Mouse (Mus musculus) induced T-regulatory cell, adult 2 months (primary cell): ENCODE results near the gene Dhx34.
"Not testable (repeated sequence)": the region's sequence is repeated elsewhere in the genome, so short reads cannot be mapped to it uniquely, and the experiment has no call there.

Source experiments
- DNase-seq: peaks from one replicate; pipeline ENCODE4 v3.0.0-alpha.2; 2012; ENCODE audit warnings: low read depth

Dhx34 gene

DNA sequence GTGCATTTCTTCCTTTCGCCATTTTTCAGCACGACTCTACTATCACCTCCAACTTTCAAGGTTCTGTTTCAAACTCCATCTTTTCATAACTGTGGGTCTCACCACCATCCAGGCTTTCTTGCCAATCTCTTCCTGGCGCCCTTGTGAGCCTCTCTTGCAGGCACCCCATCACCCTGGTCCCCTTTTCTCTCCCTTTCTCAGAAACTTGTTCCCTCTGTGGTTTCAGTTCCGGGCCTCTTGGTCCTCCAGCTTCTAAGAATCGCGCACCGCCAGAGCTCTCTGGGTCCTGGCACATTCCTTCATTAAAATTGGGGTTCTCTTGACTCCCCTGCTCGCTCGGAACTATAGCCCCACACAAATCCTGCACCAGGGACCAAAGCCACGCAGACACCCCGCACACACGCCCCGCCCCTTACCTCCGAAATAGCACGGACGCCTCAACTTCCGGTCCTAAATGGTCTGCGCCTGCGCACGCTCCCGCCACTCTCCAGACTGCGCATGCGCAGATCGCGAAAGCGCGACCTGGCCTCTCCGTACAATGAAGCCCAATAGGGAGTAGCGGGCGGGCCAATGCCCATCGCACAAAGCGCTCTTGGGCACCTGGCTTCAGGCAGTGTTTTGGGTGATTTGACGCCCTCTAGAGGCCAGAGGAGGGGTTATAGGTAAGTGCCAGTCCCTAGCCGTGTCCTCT is at the start of gene Dhx34:
Gene Dhx34, minus strand, starts transcription at position 456 of the 691 bp plus-strand sequence.
- peak; percentile 99 for DNase-seq

DNA sequence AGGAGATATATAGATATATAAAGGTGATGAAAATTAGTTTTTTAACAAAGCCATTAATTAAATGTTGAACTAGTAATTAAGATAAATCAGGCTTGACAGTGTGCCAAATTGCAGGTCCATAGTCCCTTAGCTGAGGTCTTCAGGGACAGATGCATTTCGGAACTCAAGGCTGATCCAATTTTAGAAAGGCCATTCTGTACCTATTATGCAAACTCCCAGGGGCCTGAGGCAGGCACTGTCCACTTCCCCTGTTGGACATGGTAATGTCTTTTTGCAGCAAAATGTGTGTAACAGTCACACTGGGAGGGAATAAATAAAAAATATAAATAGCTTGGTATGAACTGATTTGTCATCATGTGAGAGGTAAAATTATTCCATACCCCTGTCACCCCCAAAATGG is 49.3 kb upstream of the Dhx34 start:
- DNase-seq, result no peak

DNA sequence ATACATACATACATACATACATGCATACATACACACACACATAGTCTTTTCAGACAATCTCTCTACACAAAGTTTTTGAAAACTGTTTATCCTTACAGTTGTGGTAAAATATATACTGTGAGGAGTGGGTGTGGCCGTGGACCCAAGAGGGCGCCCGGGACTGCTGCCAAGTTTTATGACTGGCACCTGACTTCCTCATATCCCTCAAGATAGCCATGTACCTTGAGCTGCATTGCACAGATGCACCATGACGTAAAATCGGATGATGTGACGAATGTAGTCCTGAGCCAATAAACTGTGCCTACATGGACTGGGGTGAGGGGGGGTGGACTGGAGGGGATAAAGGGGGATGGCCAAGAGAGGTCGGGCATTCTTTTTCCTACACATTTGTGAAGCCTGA is 44.8 kb upstream of the Dhx34 start:
- not testable (repeated sequence) for DNase-seq

DNA sequence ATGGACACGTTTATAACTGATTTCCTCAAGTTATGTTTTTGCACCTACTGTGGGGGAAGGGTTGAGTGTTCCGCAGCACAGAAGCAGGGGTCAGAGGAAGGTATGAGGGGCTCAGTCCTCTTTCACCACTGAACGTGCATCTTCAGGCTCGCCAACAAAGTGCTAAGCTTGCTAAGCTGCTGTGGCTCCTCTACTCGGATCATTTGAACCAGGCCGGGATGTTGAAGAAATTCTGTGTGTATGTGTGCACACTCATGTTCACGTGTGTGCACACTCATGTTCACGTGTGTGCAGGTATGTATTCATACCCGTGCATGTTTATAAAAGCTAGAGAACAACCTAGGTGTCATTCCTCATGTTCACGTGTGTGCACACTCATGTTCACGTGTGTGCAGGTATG is 44.0 kb upstream of the Dhx34 start:
- DNase-seq, result no peak

DNA sequence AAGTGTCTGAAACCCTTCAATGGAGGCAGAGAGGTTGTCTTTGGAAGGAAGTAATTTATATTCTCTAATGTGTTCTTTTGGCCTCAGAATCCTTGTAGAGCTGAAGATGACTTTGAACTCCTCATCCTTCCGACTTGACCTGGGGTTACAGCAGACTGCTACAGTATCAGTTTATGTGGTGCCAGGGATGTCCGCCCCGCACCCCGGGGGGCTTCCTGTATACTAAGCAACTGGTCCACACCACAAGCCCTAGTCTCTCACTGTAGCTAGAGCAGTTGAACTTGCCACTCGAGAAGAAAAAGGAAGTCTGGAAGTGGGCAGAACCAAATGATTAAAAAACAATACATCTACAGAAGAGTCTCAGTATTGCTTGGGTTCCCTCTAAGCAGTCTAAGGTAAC is 42.0 kb upstream of the Dhx34 start:
- DNase-seq, result peak; percentile 29

DNA sequence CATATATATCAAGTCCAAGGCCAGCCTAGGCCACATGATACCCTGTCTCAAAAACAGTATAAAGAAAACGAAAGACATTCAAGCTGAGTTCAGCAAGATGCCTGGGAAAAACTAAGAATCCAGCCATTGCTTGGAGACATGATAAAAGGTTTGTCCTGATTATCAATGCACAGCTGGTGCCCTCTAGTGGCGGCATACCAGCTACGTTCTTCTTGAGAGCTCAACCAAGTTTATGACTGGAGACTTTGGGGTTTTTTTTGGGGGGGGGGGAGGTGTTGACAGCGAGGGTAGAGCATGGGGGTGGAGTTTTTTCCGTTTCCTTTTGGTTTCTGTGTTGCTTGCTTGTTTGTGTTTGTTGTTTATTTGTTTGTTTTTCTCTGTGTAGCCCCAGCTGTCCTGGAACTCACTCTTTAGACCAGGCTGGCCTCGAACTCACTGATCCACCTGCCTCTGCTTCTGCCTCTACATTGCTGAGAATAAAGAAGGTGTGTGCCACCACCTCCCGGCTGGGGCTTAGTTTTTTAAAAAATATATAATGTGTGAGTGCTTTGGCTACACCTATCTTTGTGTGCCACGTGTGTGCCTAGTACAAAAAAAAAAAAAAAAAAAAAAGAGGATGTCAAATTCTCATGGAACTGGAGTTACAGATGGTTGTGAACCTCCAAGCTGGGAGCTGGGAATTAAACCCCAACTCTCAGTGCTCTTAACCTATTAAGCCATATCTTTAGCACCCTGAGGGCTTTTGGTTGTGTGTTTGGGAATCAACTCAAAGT is 41.4 kb upstream of the Dhx34 start:
- peak; percentile 94 for DNase-seq

DNA sequence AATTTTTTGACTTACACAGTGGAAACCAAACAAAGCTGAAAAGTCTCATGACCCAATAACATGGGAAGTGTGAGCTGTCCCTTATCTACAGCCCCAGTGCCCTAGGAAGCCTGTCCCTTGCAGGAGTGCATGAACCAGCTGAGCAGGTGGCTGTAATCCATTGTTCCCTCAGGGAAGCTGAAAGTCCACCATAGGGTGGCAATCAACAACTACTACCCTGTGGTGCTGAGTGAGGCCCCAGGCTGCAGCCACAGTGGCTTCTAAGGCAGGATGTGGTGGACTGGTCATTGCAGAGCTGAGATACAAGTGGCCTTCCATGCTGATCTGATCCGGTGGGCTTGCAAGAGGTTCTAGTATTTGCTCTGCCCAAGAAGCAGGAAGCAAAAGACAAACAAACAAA is 39.3 kb upstream of the Dhx34 start:
- DNase-seq, result no peak

DNA sequence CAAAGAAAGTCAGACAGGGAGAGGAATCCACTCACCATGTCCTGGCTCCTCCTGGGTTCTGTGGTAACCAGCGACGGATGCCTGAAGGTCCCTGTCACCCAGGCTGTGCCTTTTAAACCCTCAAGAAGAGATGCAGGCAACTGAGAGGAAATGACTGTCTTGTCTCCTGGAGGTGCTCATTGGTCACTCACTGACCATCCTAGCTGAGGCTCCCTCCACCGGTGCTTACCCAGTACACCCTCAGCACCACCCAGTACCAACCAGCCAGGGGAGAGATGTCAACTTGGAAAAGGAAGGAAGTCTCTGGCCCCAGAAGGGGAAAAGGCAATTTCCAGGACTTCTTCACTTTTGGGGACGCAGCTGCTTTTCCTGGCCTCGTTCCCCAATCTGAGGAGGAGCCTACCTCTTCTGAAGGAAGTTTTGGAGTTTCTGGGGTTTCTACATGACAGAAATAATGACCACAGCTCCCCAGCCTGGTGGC is 37.3 kb upstream of the Dhx34 start, which contains the start of gene C5ar1:
Gene C5ar1, minus strand, starts transcription at position 431 of the 481 bp plus-strand sequence.
- DNase-seq, result no peak

DNA sequence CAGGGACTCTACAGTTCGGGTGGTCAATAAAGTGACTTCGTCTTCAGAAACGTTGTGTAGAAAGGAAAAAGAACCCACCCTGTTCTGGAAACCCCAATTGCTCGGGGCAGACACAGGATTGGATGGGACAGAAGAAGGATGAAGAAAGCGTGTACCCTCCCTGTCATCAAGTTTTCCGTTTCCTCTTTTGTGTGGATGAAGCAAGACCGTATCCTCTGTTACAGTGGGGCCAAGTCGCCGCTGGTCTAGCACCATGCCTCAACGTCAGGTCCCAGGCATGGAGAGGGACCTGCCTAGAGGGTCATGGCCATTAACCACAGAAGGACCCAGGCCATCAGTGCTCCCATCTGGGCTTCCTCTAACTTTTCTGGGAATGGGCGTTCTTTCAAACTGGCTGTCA is 36.0 kb upstream of the Dhx34 start:
- no peak for DNase-seq

DNA sequence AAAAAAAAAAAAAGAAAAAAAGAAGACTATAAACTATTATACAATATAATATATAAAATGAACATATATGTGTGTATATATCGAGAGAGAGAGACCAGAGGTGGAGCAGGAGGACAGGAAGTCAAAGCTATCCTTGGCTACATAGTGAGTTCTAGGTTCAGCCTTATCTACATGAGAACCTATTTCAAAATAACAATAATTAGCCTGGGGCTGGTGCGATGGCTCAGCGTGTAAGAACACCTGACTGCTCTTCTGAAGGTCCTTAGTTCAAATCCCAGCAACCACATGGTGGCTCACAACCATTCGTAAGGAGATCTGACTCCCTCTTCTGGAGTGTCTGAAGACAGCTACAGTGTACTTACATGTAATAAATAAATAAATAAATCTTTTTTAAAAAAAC is 34.1 kb upstream of the Dhx34 start:
- not testable (repeated sequence) for DNase-seq

DNA sequence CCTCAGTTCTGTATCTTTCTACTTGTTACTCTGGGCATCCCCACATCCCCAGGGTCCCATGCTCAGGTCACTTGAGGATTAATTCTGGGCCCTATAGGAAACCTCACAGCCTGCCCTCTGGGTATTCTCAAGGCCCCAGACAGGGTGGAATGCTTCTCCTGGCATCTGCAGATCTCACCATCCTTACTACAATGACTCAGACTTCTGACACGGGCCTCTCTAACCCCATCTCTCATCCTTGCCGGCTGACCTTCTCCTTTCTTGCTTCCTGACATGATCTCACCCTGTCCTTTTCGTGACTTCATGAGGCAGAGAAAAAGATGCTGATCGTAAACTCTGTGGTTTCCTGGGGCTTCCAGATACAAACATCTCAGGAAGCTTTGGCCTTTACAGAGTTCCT is 32.4 kb upstream of the Dhx34 start:
- no peak for DNase-seq

DNA sequence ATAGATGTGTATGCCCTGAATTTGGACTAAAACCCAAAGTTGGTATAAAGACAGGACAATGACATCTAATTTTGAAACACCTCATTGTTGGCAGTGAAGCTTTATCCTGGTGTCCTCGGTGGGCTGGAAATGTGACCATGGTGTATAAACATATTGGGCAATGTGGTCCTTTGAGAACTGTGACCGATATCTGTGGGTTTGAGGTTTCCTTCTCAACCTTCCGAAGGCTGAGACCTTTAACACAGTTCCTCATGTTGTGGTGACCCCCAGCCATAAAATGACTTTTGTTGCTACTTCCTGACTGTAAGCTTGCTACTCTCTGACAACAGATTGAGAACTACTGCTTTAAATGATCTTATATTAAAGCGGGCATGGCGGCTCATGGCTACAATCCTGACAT is 28.9 kb upstream of the Dhx34 start:
- no peak for DNase-seq

DNA sequence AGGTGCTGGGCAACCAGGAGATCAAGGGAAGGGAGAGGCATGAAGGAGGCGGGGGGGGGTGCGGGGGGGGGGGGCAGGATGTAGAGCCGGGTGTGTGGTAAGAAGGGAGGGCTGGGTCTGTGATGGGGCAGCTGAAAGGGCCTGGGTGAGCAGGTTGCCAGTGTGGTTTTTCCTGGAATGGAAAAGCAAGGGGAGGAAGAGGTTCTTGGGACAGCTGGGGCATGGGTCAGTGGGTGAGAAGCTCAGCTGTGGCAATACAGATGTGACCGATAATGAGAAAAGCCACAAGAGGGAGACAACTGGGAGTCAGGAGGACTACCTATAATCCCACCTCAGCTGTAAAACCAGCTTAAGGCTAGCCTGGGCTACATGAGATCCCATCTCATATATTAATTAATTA is 24.1 kb upstream of the Dhx34 start:
- no peak for DNase-seq

DNA sequence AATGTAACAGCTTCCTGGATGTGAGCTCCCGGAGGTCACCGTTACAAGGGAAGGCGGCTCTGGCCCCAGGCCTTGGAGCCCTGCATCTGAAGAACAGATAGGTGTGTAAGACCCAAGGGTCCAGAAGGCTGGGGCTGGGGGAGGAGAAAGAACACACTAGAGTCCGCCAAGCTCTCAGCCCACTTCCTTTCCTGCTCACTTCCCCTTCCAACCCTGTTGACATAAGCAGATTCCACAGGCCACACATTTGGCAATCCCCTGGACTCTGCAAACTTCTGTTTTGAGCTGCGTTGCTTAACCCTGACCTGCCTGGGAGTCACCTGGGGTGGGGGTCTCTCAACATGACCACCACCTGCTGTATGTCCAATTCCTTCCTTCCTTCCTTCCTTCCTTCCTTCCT is 22.2 kb upstream of the Dhx34 start, which contains the start of gene C5ar2:
Gene C5ar2, minus strand, starts transcription at position 88 of the 400 bp plus-strand sequence.
- no peak for DNase-seq

DNA sequence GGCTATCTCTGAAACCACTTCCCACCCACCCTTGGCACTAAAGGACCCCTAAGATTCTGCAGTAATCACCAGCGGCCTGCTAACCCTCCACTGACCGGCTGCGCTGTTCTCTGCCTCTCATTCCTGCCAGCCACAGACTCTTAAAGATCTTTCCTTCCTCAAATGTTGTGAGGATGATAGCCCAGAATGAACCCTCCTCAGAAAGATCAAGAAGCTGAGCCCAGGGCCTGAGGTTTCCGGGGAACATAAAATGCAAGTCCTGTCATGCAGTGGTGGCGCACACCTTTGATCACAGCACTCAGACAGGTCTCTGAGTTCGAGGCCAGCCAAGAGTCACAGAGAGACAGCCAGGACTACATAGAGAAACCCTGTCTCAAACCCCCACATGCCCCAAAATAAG is 20.4 kb upstream of the Dhx34 start:
- DNase-seq, result no peak

DNA sequence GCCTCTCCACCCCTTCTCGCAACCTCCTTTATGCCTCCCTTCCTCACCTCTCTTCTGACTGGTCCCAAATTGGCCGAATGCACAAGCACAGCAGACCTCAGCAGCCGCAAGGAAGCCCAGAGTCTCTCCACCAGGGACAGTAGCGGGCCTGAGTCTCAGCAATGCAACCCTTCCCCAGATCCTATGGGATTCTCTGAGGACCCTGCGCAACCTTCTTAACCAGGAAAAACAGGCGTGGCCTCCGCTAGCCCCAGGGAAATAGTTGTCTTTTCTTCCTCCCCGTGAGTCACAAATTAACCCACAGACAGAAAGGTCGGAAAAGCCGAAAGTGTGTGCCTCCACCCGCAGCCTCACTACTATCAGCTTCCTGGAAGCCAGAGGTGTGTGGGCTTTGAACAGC is 19.9 kb upstream of the Dhx34 start:
- DNase-seq, result no peak

DNA sequence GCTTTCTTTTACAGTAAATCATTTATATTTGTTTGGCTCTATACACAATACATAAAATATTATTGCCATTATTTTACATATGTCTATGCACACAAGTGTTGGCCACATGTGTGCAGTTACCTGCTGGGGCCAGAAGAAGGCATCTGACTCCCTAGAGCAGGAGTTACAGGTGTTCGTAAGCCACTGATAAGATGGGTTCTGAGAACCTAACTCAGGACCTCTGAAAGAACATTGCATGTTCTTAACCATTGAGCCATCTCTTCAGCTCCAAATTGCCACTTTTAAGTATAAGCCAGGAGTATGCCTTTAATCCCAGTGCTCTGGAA is 19.1 kb upstream of the Dhx34 start:
- DNase-seq, result no peak

DNA sequence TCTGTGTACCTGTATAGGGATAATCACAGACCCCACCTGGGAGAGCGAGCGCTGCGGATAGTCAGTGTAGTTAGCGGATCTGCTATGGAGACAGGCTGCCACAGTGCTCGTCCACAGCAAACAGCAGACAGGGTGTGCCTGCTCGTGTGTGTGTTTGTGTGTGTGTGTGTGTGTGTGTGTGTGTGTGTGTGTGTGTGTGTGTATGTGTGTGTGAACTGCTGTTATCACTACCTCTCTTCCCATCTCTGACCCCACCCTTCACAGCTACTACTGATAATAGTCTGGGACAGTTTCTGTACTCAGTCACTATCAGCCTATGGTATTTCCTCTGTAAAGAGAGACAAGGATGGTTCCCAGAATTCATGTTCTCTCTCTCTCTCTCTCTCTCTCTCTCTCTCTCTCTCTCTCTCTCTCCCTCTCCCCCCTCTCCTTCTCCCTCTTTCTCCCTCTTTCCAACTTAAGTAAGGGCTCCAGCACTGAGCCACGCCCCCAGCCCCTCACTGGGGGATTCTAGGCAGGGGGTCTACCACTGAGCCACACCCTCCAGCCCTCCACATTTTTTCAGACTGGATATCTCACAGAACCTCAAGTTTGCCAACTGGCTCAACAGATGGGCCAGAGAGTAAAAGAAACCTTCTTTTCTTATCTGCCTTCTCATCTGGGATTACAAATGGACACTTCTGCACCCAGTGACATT is 18.6 kb upstream of the Dhx34 start:
- DNase-seq, result no peak

DNA sequence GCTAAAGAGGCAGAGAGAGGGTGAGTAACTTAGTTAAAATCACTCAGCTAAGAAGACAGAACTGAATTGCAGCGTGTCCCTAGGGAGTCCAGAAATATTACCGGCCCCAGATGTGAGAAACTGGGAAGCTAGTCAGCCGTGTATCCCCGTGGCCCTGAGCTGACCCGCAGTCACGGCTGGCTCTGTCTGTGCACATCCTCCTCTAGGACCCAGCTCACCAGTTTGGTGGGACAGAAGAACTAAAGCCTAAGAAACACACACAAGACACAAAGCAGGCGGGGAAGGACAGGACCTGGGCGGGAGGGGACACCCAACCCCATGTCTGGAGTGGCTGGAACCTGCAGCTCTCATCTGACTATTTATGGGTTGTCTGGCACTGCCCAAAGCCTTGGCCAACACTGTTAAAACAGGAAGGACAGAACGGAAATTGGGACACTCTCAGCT is 17.7 kb upstream of the Dhx34 start:
- no peak for DNase-seq

DNA sequence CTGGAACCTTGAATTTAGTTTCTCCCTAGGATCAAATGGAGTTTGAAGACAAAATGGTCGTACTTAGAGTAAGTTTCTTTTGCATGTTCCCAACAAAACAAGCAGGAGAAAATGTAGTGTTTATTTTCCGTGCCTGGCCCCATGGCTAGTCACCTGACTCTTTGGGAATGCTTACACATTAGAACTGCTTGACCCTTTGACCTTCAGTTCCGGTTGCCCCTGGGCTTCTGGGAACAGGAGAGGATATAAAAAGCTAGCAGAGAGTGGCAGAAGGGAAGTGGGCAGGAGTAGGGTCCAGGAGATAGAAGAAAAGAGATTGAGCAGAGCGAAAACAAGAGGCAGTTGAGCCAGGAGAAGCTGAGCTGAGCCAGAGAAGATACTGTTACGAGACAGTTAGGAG is 8.0 kb upstream of the Dhx34 start:
- DNase-seq, result no peak

DNA sequence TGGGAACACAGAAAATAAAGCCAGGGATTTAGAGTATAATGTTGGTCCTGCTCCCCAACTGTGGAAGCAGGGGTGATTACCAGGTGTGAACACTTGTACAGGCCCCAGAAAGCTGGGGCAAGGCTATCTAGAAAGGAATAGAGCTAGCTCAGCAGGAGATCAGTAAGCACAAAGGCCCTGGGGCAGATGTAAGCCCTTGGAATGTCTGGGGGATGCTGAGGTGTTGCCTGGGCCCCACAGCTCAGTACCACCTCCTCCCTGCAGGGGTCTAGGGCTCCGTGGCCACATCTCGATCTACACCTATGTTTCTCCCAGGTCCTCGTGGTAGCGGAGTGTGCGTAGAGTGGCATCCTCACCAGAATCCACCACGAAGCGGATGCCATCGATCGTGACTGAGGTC is 7.9 kb downstream of the Dhx34 start:
- DNase-seq, result no peak

DNA sequence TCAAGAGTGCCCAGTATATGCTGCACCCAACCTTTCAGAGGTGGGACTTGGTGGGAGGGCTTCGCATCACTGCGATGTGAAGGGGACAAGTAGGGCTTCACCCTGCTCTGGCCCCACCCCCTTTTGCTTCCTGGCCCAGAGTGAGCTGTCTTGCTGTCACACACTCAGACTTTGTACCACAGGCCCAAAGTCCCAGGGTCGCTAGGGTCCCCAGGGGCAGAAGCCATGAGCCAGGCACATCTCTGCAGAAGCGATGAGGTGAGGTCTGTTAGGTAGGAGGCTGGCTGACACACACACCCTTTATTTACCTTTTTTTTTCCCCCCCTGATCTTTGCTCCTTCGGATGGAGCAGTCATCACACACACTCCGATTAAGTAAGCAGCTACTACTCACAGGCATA is 8.6 kb downstream of the Dhx34 start:
- DNase-seq, result no peak

DNA sequence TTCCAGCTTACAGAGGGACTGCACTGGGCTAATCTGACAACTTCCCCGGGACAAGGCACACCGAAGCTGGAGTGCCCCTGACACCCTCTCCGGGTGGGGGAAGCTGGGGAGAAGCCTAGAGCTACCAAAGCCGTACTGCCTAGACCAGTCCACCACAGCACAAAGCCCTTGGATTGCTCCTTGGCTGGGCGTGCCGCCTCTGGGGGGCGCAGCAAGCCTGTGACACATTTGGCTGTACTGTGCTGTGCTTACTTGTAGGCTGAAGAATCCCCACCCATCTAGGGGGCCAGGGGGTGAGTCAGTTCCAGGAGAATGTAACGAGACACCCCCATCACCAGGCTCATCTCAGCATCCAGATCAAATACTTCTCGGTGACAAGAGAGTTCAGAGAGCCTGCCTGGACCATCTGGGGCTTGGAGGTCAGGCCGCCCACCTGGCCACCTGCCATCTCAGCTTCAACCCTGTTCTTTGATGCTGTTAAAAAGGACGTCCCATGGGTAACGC is 10.9 kb downstream of the Dhx34 start:
- DNase-seq, result no peak
